Mouse (Mus musculus): ENCODE measurements around the gene Il6st.
A peak's percentile ranks its signal among the peaks of the same experiment; 100 is the strongest.

Il6st gene

DNA sequence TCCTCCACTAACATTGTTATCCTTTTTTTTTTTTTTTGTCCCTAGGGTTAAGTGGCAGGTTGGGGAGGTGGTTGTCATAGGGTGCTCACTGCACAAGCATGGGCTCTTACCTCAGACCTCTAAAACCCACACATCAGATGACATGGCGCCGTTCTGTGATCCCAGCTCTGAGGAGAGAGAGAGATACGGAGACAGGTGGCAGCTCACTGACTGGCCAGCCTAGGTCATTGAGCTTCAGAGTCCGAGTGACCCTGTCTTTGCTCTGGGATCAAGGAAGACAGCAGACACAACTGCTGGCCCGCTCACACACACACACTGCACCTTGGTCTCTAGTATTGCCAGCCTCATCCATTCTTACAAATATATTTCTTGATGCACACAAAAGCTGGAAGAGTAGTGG, 18.7 kb downstream of the Il6st start:
- DNase-seq (ENCODE audit: low read depth, low spot score) = no peak

DNA sequence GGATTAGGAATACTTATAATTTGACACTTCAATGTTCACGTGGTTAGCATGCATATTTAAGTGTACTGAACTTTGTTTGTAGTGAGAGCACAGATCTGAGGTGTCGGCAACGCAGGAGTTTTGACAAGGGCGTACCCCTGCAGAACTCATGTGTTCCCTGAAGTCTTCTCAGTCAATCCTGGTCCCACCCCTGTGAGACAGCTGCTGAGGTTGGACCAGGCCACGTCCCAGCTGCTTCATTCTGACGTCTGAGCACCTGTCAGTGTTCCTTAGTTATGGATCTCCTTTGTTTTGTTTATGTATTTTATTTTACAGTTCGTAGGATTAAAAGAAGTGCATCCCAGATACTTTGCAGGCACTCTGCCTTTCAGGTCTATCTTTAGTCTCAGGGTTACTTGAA, 19.1 kb downstream of the Il6st start:
- no peak for DNase-seq (ENCODE audit: low read depth, low spot score)

DNA sequence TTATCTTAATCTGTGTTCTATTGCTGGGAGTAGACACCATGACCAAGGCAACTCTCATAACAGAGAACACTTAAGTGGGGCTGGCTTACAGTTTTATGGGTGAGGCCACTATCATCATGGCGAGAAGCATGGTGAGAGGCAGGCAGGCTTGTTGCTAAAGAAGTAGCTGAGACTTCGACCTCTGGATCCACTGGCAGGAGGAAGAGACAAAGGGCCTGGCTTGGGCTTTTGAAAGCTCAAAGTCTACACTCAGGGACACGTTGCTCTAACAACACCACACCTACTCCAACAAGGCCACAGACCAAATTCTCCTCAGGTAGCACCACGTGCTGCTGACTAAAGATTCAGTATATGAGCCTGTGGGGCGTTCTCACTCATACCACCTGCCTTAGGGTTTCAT, 22.4 kb downstream of the Il6st start:
- no peak for DNase-seq (ENCODE audit: low read depth, low spot score)

DNA sequence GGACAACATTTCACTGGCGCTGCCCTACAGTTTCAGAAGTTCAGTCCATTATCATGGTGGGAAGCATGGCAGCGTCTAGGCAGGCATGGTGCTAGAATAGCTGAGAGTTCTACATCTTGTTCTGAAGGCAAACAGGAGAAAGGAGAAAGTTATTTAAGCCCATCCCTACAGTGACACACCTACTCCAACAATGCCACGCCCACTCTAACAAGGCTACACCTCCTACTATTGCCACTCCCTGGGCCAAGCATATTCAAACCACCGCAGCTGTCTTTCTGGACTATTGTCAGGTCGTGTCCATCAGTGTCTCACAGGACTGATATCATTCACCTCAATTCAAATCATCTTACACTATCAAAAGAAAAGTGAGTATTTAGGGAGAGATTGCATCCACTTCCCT, 22.8 kb downstream of the Il6st start:
- peak; percentile 33 for DNase-seq (ENCODE audit: low read depth, low spot score)

DNA sequence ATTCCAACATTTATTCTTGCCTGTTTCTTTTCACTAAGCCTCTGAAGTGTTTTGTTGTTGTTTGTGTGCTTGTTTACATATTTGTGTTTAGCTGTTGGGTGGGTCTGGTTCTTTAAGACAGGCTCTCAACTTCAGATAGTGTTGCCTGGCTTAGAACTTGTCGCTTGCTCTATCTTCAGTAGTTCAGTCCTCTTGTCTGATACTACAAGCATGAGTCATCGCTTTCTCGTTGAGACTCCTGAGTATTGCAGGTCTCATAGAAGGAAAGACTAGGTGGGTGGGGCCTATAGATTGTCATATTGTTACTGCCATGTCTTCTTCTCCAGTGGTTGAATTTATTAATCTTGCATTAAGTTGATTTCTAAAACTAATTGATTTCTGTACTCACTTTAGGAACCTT, 26.2 kb downstream of the Il6st start:
- no peak for DNase-seq (ENCODE audit: low read depth, low spot score)

DNA sequence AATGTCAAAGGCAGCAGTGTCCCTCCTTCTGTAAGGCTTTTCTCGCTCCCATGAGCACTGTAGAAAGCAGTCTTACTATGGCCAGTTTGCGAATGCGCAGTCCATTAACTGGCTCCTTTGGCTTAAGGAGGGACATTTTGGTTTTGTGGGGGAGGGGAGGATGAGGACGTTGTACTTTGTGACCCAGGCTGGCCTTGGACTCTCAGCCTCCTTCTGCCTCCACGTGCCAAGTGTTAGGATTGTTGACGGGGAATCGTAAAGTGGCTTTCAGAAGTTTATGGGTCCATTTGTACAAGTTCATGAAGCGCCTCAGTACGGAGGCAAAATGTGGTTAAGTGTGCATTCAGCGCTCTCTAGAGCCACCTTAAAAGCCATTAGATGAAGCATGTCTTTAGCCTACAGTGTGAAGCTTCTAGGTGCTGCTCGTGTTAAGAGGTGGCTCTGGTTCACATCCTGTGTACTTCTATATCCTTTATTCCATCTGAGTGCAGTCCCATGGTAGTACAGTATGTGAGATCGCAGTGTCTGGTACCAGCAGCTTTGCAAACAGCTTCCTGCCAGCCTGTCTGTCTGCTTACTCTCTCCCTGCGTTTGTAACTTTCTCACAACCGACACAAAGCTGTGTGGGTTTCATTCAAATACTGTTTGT, 27.9 kb downstream of the Il6st start:
- DNase-seq (ENCODE audit: low read depth, low spot score) = no peak

DNA sequence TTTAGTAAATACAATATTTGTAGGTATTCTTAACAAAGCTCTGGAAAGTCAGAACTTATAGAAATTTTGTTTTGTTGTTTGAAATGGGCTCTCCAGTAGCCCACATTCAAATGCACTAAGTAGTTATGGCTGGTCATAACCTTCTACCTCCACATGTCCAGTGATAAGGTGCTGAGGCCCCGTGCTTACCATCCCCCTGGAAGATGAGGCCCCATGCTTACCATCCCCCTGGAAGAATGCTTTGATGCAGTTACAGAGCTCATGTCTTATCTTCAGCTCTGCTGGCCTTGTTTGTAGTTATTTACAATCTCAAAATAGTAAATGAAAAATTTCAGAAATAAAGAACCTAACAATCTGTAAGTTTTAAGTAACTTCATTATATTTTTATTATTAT, 28.4 kb downstream of the Il6st start:
- DNase-seq (ENCODE audit: low read depth, low spot score) = no peak

DNA sequence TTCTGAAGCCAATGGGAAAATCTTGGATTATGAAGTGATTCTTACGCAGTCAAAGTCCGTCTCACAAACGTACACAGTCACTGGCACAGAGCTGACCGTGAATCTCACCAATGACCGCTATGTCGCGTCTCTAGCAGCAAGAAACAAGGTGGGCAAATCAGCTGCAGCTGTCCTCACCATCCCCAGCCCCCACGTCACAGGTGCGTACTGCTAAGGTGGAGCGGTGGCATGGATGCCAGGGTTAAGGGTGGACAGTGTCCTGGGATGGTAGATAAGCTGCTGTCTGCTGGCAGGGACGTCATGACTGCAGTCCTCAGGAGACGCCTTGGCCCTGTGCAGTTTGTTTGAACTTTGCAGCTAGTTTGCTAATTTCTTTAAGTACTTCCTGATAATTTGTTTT, 30.7 kb downstream of the Il6st start:
- DNase-seq (ENCODE audit: low read depth, low spot score) = no peak

DNA sequence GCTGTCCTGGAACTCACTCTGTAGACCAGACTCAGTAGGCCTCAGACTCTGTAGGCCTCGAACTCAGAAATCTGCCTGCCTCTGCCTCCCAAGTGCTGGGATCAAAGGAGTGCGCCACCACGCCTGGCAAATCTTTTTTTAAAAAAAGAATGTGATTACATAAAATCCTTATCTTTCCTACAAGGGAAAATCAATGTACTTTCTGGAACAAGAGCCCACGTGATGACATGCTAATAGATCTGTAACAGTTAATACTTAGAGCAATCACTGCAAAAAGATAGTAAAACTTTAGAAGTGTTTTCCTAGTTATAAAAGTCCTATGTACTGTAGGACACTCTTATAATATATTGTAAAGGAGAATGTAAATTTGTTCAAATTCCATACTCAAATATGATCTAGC, 36.2 kb downstream of the Il6st start:
- DNase-seq (ENCODE audit: low read depth, low spot score) = no peak

DNA sequence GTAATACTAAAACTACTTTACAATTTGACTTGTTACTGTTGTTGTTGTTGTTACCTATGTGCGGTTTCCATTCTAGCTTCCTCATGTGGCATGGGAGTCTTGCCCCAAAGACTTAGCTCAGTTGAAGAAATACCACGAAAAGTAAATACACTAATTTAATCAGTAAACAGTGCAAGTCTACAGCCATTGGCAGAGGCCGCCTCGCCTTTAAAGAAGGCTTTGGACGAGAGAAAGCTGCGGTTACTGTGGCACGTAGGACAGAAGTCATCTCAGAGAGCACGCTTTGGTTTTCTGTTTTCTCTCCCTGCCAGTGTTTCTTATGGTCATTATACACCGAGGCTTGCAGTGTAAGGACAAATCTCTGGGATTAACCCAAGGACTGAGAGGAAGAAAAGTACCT, 36.6 kb downstream of the Il6st start:
- DNase-seq (ENCODE audit: low read depth, low spot score) = no peak

DNA sequence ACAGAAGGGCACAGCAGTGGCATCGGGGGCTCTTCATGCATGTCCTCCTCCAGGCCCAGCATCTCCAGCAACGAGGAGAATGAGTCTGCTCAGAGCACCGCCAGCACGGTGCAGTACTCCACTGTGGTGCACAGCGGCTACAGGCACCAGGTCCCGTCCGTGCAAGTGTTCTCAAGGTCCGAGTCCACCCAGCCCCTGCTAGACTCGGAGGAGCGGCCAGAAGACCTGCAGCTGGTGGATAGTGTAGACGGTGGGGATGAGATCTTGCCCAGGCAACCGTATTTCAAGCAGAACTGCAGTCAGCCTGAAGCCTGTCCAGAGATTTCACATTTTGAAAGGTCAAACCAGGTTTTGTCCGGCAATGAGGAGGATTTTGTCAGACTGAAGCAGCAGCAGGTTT, 40.0 kb downstream of the Il6st start:
- DNase-seq (ENCODE audit: low read depth, low spot score) = no peak

DNA sequence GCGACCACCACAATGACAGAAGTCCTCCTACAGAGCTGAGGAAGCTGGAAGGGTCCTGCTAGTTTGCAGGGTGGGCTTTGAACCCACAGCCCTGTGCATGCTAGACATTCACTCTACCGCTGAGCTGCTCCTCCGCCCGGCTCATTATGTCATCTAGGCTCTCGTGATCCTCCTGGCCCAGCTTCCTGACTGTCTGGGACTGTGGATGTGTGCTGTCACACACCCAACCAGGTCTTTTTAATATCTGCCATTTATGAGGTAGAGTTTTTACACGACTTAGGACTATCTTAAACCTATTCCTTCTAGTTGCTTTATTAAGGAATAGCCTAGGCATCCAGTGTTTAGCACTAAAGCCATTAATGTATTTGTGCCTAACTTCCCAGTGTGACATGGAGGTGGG, 41.6 kb downstream of the Il6st start:
- no peak for DNase-seq (ENCODE audit: low read depth, low spot score)

DNA sequence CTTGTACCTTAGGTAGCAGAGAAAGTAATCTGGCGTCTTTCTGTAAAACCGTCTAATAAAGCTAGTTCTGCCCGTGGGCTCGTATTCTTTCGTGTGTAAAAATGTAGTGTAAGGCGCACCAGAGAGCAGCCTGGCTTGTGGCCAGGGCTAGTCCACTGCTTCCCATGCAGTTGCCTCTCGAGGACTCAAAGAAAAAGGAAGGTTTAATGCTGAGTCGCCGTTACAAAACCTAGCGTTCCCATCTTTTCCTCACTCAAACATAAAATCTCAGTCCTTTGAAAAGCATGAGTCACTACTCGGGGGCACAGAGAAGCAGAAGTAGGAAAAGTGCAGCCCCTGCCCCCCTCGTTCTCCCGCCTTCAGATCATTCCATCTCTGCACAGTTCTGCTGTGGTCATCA, 42.9 kb downstream of the Il6st start:
- DNase-seq (ENCODE audit: low read depth, low spot score) = no peak

DNA sequence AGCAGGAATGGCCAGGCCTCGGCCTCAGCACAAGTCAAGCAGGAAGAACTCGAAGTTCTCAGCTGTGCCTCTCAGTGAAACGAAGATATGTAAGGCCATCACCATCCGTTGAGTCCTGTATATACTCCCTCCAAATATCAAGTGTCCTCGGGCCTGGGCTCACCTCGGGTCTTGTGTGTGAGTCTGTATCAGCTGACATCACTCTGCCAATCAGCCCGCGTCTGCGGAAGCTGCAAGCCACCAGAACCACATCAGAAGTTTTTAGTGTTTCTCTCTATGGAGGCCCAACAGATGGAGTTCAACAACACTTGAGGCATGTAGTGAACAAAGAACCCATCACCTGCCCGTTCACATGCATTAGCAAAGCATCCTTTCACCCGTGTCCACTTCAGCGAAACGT, 43.8 kb downstream of the Il6st start:
- DNase-seq (ENCODE audit: low read depth, low spot score) = no peak

DNA sequence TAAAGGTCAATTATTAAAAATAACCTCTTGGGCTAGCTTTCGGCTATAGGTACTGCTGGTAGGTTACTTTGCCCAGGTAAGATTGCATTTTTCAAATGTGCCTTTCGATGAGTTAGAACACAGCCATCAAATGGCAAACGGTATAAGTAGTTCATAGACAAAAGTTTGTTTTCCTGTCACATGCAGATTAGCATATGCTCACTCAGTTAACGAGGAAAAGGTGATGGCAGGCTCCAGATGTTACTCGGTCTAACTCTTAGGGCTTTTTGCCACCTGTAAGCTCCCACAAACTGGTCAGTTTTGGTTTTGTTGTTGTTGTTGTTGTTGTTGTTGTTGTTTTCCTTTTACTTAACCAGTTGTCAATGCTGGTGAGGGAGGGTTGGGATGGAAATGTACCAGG, 44.6 kb downstream of the Il6st start:
- no peak for DNase-seq (ENCODE audit: low read depth, low spot score)

DNA sequence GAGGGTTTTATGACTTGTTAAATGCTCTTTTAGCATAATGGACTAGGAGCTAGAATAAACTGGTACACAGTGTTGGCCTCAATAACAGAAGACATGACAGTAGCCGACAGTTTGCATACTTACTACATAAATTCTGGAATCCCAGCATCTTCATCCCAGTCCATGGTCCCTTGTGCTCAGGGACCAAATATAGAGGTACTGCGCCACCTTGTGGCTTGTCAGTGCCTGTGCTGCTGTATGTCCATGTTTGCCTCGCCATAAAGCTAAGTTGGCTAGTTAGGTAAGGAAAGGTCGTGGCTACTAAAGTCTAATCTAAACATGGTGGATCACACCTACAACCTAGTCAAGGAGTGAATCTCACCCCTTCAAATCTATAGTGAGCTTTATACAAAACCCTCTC, 45.6 kb downstream of the Il6st start:
- peak; percentile 71 for DNase-seq (ENCODE audit: low read depth, low spot score)

DNA sequence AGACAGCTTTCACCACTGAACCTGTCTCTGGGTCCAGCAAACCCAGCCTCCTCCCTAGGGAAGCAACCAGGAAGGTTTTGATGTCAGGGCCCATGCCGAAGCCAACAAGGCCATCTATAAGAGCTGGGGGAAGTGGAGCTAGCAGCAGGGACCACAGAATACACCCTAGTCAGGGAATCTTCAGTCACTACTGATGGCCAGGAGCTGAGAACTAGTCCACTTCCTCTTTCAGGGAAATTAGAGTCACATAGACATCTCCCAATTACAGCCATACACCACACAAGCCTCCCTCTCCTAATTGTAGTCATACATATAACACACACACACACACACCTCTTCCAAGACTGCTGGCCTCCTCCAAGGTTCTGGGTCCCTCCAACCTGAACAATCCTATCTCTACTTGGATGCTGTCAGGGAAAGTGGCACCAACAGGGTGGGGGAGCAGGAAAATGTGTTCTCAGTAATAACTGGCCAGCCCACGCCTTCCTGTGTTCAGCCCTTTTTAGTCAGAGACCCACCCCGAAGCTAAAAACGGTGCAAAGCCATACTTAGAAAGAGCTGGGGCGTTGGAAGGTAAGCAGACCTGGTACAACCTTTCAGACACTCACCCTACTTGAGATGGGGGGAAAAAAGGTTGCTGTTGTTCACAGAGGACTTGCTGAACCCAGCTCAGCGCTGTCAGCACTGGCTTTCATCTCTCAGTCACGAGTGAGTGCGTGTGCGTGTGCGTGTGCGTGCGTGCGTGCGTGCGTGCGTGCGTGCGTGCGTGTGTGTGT, 46.8 kb downstream of the Il6st start:
- no peak for DNase-seq (ENCODE audit: low read depth, low spot score)

DNA sequence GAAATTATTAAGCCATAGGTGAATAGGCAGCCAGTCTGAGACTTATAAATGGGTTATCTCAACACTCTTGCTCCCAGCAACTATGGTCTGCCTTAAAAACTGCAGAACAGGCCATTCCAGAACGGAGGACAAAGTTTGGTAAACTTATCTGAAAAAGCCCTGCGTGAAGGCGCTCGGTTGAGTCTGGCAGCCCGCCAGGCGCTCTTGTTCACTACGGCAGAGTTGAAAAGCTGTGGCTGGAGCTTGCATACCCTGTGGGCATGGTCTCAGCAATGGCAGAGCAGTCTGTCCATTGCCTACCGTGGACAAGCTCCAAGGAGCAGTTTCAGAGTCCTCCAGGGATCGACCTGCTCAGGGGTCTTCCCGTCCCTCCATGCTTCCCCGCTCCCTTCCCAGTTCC, 47.4 kb downstream of the Il6st start:
- DNase-seq (ENCODE audit: low read depth, low spot score) = no peak

DNA sequence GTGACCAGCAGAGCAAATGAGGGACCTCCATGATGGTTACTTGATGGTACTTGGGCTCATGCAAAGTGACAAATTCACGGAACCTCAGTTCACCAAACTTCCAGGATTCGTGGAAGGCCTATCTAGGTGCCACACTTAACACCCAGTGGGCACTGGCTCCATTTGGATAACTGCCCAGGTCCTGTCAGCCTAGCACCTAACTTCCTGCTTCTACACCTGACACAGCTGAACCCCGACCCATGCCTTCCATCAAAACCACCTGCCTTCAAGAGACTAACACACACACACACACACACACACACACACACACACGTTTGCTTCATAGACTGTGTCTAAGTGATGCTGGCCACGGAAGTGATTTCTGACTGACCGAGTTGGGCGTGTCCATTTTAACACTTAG, 47.9 kb downstream of the Il6st start:
- DNase-seq (ENCODE audit: low read depth, low spot score) = no peak

DNA sequence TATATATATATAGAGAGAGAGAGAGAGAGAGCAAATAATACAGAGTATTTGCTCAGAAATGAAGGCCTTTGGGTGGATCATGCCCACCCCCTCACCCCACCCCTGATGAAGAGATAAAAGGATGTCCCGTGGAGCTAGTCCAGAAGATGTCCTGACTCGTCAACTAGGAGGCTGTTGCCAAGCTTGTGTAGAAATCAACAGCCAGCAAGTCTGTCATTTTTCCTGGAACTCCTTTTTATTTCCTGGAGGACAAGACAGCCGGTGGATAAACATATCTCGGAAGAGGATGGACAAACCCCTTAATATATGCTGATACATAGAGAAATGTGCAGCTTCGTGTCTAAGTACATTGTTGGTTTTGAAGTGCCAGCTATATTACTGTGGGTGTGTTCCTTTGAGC, 49.0 kb downstream of the Il6st start:
- DNase-seq (ENCODE audit: low read depth, low spot score) = no peak

DNA sequence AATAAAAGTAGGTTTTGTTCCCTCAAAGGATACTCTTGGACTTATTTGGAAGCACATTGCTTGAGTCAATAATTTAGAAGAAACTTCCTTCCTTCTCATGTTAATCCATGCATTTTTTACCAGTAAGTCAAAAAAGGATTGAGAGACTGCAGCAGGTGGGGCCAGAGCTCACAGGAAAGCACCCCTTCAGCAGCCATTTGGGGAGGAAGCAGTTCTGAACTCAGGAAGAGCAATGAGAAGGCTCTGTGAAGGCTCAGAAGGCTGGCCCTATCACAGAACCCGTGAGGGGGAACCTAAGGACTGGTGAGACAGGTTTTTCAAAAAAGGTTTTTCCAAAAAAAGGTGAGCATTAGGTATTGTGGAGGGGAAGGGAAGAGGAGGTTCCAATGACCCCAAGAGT, 50.7 kb downstream of the Il6st start:
- no peak for DNase-seq (ENCODE audit: low read depth, low spot score)

DNA sequence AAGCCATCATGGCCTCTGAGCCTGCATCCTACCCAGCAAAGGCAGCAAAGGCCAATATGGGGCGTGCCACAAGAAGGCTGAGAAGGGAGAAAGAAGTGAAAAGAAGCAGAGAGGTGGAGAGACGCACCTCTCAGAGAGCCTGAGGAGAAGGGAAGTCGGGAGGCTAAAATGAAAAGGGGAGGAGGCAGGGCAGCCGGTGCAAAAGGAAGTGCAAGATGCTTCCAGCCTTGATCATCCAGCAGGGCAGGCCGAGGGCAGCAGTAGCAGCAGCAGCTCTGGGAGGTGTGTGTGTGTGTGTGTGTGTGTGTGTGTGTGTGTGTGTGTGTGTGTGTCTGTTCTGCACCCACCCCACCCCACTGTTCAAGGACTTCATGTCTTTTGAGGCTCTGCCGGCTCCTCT, 58.4 kb downstream of the Il6st start:
- no peak for DNase-seq (ENCODE audit: low read depth, low spot score)

DNA sequence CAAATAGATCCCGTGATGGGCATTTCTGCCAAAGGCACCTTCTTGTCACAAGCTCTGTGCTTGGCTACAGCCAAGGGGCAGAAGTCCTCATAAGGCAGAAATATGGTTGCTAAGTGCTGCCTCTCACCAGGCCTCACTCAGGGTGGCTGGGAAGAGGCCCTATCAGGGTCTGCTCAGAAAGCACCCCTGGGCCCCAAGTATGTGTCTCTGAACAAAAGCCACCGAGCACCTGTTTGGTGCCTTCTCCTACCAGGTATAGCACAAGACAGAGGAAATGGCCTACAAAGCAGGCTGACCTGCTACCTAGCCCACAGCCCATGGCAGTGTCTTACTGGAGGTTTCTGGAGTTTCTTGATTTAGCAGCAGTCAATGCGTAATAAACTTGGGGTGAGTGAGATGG, 59.0 kb downstream of the Il6st start:
- no peak for DNase-seq (ENCODE audit: low read depth, low spot score)

Measured in ES-CJ7 (cell line).